Mouse (Mus musculus) heart, postnatal 0 days (tissue): ENCODE results near the gene Pdgfc.

ENCODE experiments used
- CTCF ChIP-seq: IDR thresholded peaks from 2 replicates; pipeline ENCODE4 v1.5.1; 2016; ENCODE audit warnings: antibody characterized with exemption, control low read depth, low read depth
- EP300 ChIP-seq: IDR thresholded peaks from 2 replicates; pipeline ENCODE4 v1.6.1; 2016; ENCODE audit warnings: antibody characterized with exemption, low read depth

- TF ChIP-seq CTCF (no peak), EP300 (no peak)
Measured at GRCm38 (mm10) chr3:81208246-81208645, 172.0 kb downstream of the Pdgfc start.
